Mouse (Mus musculus): ENCODE results near the gene She. TPM values are rescaled to one million over a fixed set of nuclear protein-coding genes. Genes with fewer than 3 reads are reported as not detected.

She gene
- polyA plus RNA-seq, 1 experiment, result not detected

DNA sequence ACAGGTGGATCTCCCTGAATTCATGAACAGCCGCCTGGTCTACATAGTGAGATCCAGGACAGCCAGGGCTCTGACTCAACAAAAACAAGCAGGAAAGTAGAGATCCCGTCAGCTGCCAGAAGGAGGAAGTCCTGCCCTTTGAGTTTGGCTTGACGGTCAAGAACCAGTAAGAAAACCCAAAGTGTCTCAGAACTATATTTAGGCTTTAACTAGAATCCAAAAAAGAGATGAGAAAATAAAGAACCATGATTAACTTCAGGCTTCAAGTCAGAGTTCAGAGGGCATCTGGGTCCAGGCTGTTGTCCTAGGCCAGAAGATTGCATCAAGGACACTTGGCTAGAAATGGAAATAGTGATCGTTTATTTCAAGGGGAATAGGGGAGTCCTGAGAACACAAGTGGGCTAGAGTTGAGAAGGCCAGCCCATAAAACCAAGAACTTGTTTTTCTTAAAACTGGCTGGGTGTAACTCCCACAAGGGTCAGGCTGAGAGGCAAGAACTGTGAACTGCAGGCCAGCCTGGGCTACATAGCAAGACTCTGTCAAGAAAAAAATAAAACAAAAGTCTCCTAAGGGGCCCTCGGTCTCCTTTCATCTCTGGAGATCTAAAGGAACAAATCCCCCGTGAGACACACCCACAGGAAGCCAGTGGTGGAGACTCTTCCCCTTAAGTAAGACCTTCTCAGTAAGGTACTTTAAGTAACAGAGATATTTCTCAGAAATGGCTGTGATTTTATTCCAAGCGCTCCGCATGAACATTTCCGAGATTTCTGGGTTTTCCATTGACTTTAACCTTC lies 32.7 kb downstream of the She start:
- no peaks in the 10 kb centered on the region for H3K9me3 ChIP-seq (ENCODE audit: control insufficient read depth, low read length)
- H3K4me1 ChIP-seq (ENCODE audit: control insufficient read depth), result peaks cover 23% of the 10 kb centered on the region
- peaks cover 20% of the 10 kb centered on the region for H3K27me3 ChIP-seq (ENCODE audit: control insufficient read depth)
- no peak for TF ChIP-seq GATA1 (IDR thresholded peaks at IDR 0.05; ENCODE audit: low read length)
- TF ChIP-seq TAL1 (IDR thresholded peaks at IDR 0.05; ENCODE audit: low read length), result no peak
- H3K4me3 ChIP-seq (replicated peaks), result no peak overlapping the region
- no peaks in the 10 kb centered on the region for H3K36me3 ChIP-seq (ENCODE audit: control insufficient read depth)

DNA sequence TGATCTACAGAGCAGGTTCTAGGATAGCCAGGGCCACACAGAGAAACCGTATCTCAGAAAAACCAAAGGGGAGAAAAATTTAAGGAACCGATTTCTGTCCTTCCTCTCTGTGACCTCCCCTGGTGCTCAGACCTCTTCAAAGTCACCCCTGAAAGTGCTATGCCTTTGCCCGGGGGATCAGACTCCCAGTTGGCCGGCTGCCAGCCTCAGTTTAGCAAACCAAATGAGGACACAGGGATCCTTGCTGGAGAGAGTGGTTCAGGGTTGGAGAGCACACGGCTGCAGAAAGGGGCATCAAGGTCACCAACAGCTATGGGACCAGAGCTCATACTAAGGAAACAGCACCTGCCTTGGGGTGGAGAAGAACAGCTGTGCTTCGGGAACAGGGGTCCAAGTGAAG lies 33.9 kb downstream of the She start:
- Histone ChIP-seq H3K9me3 (ENCODE audit: control insufficient read depth, low read length) (no peaks in the 10 kb centered on the region), H3K4me3 (replicated peaks) (no peak overlapping the region), H3K4me1 (ENCODE audit: control insufficient read depth) (peaks cover 32% of the 10 kb centered on the region), H3K36me3 (ENCODE audit: control insufficient read depth) (no peaks in the 10 kb centered on the region), H3K27me3 (ENCODE audit: control insufficient read depth) (peaks cover 12% of the 10 kb centered on the region)
- no peak for TF ChIP-seq GATA1 (IDR thresholded peaks at IDR 0.05; ENCODE audit: low read length)
- no peak for TF ChIP-seq TAL1 (IDR thresholded peaks at IDR 0.05; ENCODE audit: low read length)

DNA sequence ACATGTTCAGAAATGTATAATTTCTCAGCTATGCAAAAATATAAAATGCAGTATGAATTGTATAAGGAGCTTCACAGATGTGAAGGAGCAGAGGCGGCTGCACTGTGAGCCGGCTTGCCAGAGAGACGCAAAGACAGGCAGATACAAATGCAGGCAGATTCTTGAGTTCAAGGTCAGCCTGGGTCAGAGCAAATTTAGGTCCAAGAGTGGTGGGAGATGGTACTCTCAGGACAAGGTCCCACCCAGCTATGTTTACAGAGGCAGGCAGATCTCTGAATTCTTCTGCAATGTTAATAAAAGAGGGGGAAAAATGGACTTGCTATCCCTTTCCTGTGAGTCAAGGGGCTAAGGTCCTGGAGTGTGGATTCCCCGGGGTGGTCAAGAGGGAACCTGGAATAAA lies 34.6 kb downstream of the She start:
- peaks cover 6% of the 10 kb centered on the region for H3K27me3 ChIP-seq (ENCODE audit: control insufficient read depth)
- H3K4me3 ChIP-seq (replicated peaks), result no peak overlapping the region
- H3K4me1 ChIP-seq (ENCODE audit: control insufficient read depth), result peaks cover 38% of the 10 kb centered on the region
- no peaks in the 10 kb centered on the region for H3K9me3 ChIP-seq (ENCODE audit: control insufficient read depth, low read length)
- no peak for TF ChIP-seq GATA1 (IDR thresholded peaks at IDR 0.05; ENCODE audit: low read length)
- TF ChIP-seq TAL1 (IDR thresholded peaks at IDR 0.05; ENCODE audit: low read length), result no peak
- 0 out of 2 replicates have a peak, but pooled peaks cover 2% of the 10 kb centered on the region for H3K36me3 ChIP-seq (ENCODE audit: control insufficient read depth)

DNA sequence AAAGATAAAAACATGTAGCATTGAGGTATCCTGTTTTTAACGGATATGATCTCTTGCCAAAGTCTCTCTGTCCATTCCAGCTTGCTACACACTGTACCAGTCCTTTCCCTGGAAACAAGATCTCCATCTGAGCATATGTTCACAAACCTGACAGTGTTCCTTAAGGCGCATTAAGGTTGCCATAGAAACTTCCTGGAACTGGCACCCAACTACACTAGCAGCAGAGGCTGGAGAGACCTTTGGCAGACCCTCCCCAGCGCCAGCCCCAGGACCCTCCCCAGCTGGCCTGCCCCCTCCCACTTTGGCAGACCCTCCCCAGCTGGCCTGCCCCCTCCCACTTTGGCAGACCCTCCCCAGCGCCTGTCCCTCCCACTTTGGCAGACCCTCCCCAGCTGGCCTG lies 36.5 kb downstream of the She start:
- H3K36me3 ChIP-seq (ENCODE audit: control insufficient read depth), result peaks cover 9% of the 10 kb centered on the region
- peaks cover 50% of the 10 kb centered on the region for H3K4me1 ChIP-seq (ENCODE audit: control insufficient read depth)
- H3K27me3 ChIP-seq (ENCODE audit: control insufficient read depth), result no peaks in the 10 kb centered on the region; the same call in 1 of the 2 replicates
- H3K4me3 ChIP-seq (replicated peaks), result no peak overlapping the region
- H3K9me3 ChIP-seq (ENCODE audit: control insufficient read depth, low read length), result peaks cover 3% of the 10 kb centered on the region
- TF ChIP-seq GATA1 (IDR thresholded peaks at IDR 0.05; ENCODE audit: low read length) (no peak), TAL1 (IDR thresholded peaks at IDR 0.05; ENCODE audit: low read length) (no peak)

DNA sequence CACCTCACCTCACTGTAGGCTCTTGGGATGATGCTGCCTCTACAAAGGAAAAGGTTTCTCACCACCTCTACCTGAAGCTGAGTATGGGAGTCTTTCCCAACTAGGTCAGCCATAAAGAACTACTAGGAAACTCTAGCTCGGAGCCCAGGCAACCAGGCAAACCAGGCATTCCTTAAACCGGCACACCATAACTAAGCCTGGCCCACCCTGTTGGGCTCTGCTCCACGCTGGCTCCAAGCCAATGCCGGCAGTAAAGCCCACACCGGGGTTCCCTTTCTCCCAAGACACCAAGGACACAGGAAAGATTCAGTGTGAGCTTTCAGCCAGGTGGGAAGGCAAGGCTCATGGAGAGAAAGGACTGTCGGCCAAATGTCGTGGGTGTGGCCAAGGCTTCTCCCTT lies 37.2 kb downstream of the She start:
- TF ChIP-seq GATA1 (IDR thresholded peaks at IDR 0.05; ENCODE audit: low read length), result no peak
- TF ChIP-seq TAL1 (IDR thresholded peaks at IDR 0.05; ENCODE audit: low read length), result no peak
- Histone ChIP-seq H3K4me3 (replicated peaks) (no peak overlapping the region), H3K9me3 (ENCODE audit: control insufficient read depth, low read length) (peaks cover 8% of the 10 kb centered on the region), H3K36me3 (ENCODE audit: control insufficient read depth) (peaks cover 14% of the 10 kb centered on the region), H3K4me1 (ENCODE audit: control insufficient read depth) (peaks cover 56% of the 10 kb centered on the region), H3K27me3 (ENCODE audit: control insufficient read depth) (no peaks in the 10 kb centered on the region; the same call in 1 of the 2 replicates)

DNA sequence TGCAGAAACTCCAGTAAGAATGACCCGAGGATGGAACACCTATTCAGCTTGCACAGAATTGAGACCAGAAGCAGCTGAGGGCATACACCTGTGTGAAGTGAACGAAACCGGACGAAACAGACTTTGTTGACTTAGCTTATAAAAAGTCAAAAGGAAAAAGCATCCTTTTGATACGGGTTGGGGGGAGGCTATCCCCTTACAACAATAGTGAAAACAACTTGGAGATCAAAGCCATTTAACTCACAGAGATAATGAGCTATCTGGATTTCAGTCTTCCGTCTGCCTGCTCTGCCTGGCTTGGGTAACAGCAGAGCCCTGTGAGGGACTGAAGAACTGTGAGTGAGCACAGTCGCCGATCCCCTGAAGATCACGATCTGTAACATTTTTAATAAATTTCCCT lies 37.8 kb downstream of the She start:
- Histone ChIP-seq H3K36me3 (ENCODE audit: control insufficient read depth) (peaks cover 16% of the 10 kb centered on the region), H3K27me3 (ENCODE audit: control insufficient read depth) (no peaks in the 10 kb centered on the region; the same call in 1 of the 2 replicates), H3K4me3 (replicated peaks) (no peak overlapping the region), H3K4me1 (ENCODE audit: control insufficient read depth) (peaks cover 60% of the 10 kb centered on the region), H3K9me3 (ENCODE audit: control insufficient read depth, low read length) (peaks cover 8% of the 10 kb centered on the region)
- TF ChIP-seq TAL1 (IDR thresholded peaks at IDR 0.05; ENCODE audit: low read length) (no peak), GATA1 (IDR thresholded peaks at IDR 0.05; ENCODE audit: low read length) (no peak)

DNA sequence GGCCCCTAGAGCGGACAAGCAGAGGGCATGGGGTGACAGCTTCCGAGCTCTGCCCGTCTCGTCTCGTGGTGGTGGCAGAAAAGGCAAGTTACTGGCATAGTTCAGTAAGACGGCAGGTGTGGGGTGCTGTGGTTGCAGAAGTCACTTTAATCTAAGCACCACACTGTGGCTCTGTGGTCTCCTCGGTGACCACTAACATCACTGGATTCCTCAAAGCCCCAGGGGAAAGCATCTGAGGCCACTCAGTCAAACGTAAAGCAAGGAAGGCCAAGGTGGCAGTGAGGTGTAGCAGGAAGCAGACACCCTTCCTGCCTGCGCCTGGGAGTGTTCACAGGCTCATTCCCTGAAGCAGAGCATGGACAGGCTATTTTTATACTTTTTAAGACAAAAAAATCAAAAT lies 38.4 kb downstream of the She start:
- Histone ChIP-seq H3K9me3 (ENCODE audit: control insufficient read depth, low read length) (peaks cover 8% of the 10 kb centered on the region), H3K4me1 (ENCODE audit: control insufficient read depth) (peaks cover 65% of the 10 kb centered on the region), H3K27me3 (ENCODE audit: control insufficient read depth) (no peaks in the 10 kb centered on the region; the same call in 1 of the 2 replicates), H3K4me3 (replicated peaks) (no peak overlapping the region), H3K36me3 (ENCODE audit: control insufficient read depth) (peaks cover 20% of the 10 kb centered on the region)
- TF ChIP-seq TAL1 (IDR thresholded peaks at IDR 0.05; ENCODE audit: low read length) (no peak), GATA1 (IDR thresholded peaks at IDR 0.05; ENCODE audit: low read length) (no peak)

DNA sequence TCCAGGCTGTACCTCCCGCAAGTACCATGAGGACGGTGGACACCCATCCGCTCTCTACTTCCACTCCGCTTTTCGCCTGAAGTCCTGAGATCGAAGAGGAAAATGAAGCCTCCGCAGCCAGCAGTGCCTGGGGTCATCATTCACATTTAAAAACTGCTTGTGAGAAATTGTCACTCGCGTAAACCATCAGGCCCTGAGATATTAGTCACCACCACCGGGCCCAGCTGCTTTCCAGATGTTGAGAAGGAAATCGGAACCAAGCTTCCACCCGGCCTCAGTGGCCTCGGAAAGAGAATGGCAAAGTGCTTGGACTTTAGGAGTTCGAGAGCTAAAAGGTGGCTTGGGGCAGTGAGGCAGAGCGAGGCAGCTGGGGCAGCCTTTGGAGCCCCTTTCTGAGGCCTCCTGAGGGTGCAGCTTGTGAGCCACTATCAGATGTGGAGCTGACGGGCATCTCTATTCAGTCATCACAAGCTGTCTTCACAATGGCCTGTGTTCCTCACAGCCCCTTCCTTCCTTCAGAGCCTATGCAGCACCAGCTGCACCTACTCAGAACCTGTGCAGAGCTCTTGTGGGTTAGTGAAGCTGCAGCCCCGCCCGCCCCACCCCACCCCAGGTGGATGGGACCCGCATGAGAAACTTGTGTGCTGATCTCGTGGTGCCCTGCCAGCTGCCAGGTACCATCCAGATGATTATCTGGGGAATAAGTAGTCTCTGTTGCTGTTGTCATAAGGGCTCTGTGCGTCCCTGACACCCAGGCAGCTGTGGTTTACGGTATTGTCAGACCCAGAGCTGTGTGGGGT lies 39.5 kb downstream of the She start:
- no peaks in the 10 kb centered on the region for H3K27me3 ChIP-seq (ENCODE audit: control insufficient read depth)
- peaks cover 8% of the 10 kb centered on the region for H3K9me3 ChIP-seq (ENCODE audit: control insufficient read depth, low read length)
- peaks cover 22% of the 10 kb centered on the region for H3K36me3 ChIP-seq (ENCODE audit: control insufficient read depth)
- peak overlapping the region; percentile 51 for H3K4me3 ChIP-seq (replicated peaks)
- TF ChIP-seq TAL1 (IDR thresholded peaks at IDR 0.05; ENCODE audit: low read length) (no peak), GATA1 (IDR thresholded peaks at IDR 0.05; ENCODE audit: low read length) (peak; percentile 55)
- peaks cover 67% of the 10 kb centered on the region for H3K4me1 ChIP-seq (ENCODE audit: control insufficient read depth)

DNA sequence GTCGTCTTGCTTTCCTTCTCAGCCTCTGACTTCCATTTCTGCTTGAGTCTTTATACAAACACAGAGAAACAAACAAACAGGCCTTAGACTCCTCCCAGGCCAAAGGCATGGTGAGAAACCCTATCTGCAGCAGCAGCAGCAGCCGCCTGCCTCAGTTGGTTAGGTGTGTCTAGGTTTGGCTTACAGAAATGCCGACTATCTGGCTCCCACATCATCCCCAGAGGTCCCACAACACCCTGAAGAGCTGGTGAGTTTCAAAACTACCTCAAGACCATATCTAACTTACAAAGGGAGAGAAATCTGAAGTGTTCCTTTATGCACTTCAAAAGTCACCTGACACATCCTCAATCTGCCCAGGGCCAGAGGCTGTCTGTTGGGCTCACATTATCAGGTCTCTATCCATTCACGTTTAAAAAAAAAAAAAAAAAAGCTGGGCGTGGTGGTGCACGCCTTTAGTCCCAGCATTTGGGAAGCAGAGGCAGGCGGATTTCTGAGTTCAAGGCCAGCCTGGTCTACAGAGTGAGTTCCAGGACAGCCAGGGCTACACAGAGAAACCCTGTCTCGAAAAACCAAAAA lies 40.3 kb downstream of the She start:
- no peaks in the 10 kb centered on the region for H3K27me3 ChIP-seq (ENCODE audit: control insufficient read depth)
- H3K4me1 ChIP-seq (ENCODE audit: control insufficient read depth), result peaks cover 73% of the 10 kb centered on the region
- peaks cover 8% of the 10 kb centered on the region for H3K9me3 ChIP-seq (ENCODE audit: control insufficient read depth, low read length)
- H3K36me3 ChIP-seq (ENCODE audit: control insufficient read depth), result peaks cover 22% of the 10 kb centered on the region
- H3K4me3 ChIP-seq (replicated peaks), result peak overlapping the region; percentile 51
- peak; percentile 57 for TF ChIP-seq GATA1 (IDR thresholded peaks at IDR 0.05; ENCODE audit: low read length)
- TF ChIP-seq TAL1 (IDR thresholded peaks at IDR 0.05; ENCODE audit: low read length), result peak; percentile 31; the same call in 1 of the 3 replicates

All from erythroblast, embryonic 14.5 days (primary cell).